Mouse (Mus musculus) bone marrow, adult 2 months (tissue): ENCODE results near the gene Ubap1.

Experiments
- CTCF ChIP-seq: fragments of 200-500 bp; IDR thresholded peaks from 2 replicates; pipeline ENCODE4 v1.5.1; 2011; ENCODE audit warnings: low read length, control low read depth; ENCODE audit not compliant: control insufficient read depth, insufficient read depth
- POLR2A ChIP-seq: fragments of 200-500 bp; IDR thresholded peaks from 2 replicates; pipeline ENCODE4 v1.6.1; 2011; ENCODE audit warnings: low read depth, mild to moderate bottlenecking, control low read depth, low read length, borderline replicate concordance; ENCODE audit not compliant: control insufficient read depth

DNA sequence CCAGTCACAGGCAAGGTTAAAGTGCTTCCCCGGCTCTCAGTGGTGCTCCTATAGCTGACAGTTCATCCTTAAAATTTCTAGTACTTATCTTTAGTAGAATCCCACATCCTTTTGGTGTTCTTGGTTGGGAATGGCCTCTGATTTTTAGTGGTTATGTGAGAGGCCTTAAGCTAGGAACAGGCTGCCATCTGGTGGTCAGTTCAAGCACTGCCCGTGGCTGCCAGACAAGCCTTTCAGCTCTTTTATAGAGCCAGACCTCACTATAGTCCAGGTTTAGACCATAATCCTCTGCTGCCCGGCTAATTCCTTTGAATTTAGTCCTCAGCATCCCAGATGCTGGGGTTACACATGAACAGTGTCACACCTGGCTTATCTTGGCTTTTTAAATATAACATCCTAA is 41.3 kb downstream of the Ubap1 start:
- TF ChIP-seq POLR2A (no peak), CTCF (peak; percentile 92)
